Mouse (Mus musculus): Measurements from ENCODE around the gene Fhod1. TPM values are rescaled to one million over a fixed set of nuclear protein-coding genes. Genes with fewer than 3 reads are reported as not detected.
"Not testable (repeated sequence)": the region's sequence is repeated elsewhere in the genome, so short reads cannot be mapped to it uniquely, and the experiment has no call there.

Gene Fhod1
- polyA plus RNA-seq, 1 experiment: 78.6 TPM

DNA sequence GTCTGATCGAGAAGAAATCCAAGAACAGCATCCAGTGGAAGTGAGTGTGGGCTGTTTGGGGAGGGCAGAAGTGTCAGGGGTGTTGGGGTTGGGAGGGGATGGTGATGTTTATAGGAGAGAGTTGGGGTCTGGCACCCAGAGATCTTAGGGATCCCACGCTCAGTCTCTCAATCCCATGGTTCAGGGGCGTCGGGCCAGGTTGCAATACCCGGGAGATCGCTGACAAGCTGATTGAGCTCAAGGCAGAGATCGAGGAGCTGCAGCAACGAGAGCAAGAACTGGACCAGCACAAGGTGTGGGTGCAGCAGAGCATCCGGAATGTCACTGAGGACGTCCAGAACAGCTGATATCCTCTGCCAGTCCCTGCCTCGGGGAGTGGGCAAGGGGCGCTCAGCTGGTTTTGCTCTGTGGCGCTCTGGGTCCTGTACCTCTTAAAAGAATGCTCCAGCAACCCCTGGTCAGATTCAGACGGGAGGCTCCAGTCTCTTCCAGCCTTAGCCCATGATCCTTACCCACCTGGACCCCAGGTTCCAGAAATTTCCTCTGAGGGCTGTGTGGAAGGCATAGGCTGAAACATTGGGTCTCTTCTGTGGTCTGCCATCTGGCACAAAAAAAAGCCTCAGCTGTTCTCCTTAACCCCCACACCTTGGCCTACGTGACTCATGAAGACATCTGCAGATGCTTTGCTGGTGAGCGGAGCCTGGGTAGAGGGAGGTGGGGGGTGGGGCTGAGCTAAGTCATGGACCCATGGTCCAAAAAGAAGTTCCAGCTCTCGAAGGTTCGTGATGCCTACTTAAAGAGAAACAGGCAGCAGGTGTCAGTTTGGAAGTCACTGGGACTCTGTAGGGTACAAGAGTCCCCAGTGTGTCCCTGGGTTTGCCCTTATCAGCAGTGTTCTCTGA lies 49.2 kb downstream of the Fhod1 start:
- no peaks in the 10 kb centered on the region for H3K27me3 ChIP-seq (replicated peaks)
- peaks cover 93% of the 10 kb centered on the region for H3K4me1 ChIP-seq
- peaks cover 62% of the 10 kb centered on the region for H3K36me3 ChIP-seq (replicated peaks; ENCODE audit: low read length)
- no peaks in the 10 kb centered on the region for H3K9me3 ChIP-seq
- peak overlapping the region; percentile 97 for H3K4me3 ChIP-seq (replicated peaks)
- TF ChIP-seq FLI1 (IDR thresholded peaks at IDR 0.05; ENCODE audit: low read length): no peak
- no peak for TF ChIP-seq GATA1 (IDR thresholded peaks at IDR 0.05; ENCODE audit: borderline replicate concordance, low read length)

DNA sequence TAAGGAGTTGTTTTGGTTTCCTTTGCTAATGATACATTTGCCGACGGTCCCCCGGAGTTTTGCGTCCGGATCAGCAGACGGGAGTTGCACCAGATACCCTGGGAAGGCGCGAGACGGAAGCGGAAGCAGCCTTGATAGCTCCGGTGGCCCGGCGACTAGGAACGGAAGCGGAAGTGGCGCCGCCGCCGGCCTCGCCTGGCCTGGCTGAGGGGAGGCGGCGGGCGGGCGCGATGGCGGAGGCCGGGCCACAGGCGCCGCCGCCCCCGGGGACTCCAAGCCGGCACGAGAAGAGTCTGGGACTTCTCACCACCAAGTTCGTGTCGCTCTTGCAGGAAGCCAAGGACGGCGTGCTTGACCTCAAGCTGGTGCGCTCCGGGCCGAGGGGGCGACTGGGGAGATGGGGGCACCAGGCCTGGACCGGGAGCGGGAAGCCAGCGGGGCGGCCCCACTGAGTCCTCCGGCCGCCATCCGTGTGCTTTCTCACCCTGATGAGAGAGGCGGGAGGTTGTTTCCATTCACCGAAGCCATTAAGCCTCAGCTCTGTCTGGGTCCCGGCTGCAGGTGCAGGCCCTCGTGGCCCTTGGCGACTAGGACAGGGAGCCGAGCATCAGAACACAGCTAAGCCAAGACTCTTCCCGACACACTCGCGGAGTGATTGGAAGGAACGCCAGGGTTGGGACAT lies 50.1 kb downstream of the Fhod1 start, which contains the start of gene E2f4:
E2f4 (plus strand) TSS at position 153 of the 682 bp plus-strand sequence.
- H3K4me3 ChIP-seq (replicated peaks): peak within 1 kb of the TSS; percentile 97
- no peaks in the 10 kb centered on the region for H3K27me3 ChIP-seq (replicated peaks)
- peaks cover 63% of the 10 kb centered on the region for H3K36me3 ChIP-seq (replicated peaks; ENCODE audit: low read length)
- H3K9me3 ChIP-seq: no peaks in the 10 kb centered on the region
- H3K4me1 ChIP-seq: peaks cover 93% of the 10 kb centered on the region
- TF ChIP-seq FLI1 (IDR thresholded peaks at IDR 0.05; ENCODE audit: low read length) (peak; percentile 61; the same call in 1 of the 2 replicates), GATA1 (IDR thresholded peaks at IDR 0.05; ENCODE audit: borderline replicate concordance, low read length) (no peak)

DNA sequence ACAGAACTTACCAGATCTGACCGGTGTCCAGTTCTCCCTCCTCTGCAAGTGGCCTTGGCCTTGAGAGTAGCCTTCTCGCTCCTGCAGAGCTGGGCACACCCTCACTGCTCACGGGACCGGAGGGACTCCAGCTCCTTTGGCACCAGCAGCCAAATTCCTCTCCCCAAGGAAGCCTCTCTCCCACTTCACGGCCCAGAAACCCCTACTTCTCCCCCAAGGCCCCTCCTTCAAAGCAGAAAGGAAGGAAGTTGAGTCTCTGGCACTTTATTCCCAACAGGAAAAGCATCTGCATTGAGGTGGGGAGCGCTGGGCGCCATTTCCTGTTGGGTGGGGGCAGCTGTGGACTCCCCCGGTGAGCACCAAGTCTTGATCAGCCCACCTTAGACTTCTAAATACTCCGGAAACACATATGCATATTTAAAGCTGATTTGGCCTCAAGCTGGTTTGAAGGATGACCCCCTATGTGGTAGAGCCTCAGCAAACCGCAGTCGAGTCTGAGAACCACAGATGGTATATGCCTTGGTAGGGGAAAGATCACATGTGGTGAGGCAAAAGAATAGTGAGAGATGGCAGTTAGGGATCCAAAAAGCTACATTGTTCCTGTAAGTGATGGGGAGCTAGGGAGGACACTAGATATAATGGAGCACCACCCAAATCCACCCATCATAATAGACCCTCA lies 51.7 kb downstream of the Fhod1 start, which contains the start of gene Exoc3l:
Exoc3l (minus strand) TSS at position 207 of the 679 bp plus-strand sequence.
- Histone ChIP-seq H3K9me3 (no peaks in the 10 kb centered on the region), H3K4me1 (peaks cover 81% of the 10 kb centered on the region), H3K4me3 (replicated peaks) (peak within 1 kb of the TSS; percentile 97), H3K27me3 (replicated peaks) (no peaks in the 10 kb centered on the region), H3K36me3 (replicated peaks; ENCODE audit: low read length) (peaks cover 54% of the 10 kb centered on the region)
- TF ChIP-seq FLI1 (IDR thresholded peaks at IDR 0.05; ENCODE audit: low read length) (no peak), GATA1 (IDR thresholded peaks at IDR 0.05; ENCODE audit: borderline replicate concordance, low read length) (no peak)

DNA sequence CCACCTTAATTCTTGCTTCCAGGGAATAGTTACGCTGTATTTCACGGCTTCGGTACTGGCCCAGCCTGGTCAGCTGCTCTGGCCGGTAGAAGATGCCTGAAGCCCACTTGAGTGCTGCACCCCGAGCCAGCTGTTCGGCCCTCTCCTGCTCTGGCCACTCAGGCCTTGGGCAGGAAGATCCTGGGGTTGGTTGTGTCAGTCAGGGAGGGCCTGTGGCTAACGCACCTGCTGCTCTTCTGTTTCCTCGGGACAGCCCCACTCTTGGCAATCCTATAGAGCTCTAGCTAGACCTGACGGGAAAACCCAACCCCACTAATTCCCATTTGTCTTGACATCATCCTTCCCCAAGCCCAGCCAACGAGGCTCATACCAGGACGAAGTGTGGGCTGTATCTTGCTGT lies 52.5 kb downstream of the Fhod1 start:
- TF ChIP-seq GATA1 (IDR thresholded peaks at IDR 0.05; ENCODE audit: borderline replicate concordance, low read length) (no peak), FLI1 (IDR thresholded peaks at IDR 0.05; ENCODE audit: low read length) (no peak)
- H3K4me3 ChIP-seq (replicated peaks): peak overlapping the region; percentile 97

DNA sequence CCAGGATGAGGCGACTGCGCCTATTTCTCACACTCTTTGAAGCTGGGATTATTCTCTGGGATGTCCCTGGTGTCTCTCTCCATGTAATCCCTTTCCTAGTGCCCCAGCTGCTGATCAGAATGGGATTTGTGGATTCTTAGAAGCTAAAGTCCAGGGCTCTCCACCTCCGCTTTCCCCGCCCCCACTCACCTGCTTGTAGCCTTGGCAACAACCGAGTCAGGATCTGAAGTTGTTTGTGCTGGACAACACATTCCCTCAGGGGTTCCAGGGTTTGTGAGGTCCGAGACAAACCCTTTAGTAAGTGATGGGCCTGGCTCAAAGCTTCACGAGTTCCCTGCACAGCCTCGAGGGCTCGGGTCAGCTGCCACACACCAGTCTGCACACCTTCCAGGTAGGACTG lies 53.0 kb downstream of the Fhod1 start:
- H3K27me3 ChIP-seq (replicated peaks): no peaks in the 10 kb centered on the region
- H3K36me3 ChIP-seq (replicated peaks; ENCODE audit: low read length): peaks cover 42% of the 10 kb centered on the region
- H3K4me3 ChIP-seq (replicated peaks): peak overlapping the region; percentile 97
- peaks cover 81% of the 10 kb centered on the region for H3K4me1 ChIP-seq
- TF ChIP-seq FLI1 (IDR thresholded peaks at IDR 0.05; ENCODE audit: low read length) (no peak), GATA1 (IDR thresholded peaks at IDR 0.05; ENCODE audit: borderline replicate concordance, low read length) (no peak)
- H3K9me3 ChIP-seq: no peaks in the 10 kb centered on the region

More for the DNA sequence above, 52.5 kb downstream of the Fhod1 start:
- Histone ChIP-seq H3K4me1 (peaks cover 81% of the 10 kb centered on the region), H3K9me3 (no peaks in the 10 kb centered on the region), H3K27me3 (replicated peaks) (no peaks in the 10 kb centered on the region), H3K36me3 (replicated peaks; ENCODE audit: low read length) (peaks cover 47% of the 10 kb centered on the region)

DNA sequence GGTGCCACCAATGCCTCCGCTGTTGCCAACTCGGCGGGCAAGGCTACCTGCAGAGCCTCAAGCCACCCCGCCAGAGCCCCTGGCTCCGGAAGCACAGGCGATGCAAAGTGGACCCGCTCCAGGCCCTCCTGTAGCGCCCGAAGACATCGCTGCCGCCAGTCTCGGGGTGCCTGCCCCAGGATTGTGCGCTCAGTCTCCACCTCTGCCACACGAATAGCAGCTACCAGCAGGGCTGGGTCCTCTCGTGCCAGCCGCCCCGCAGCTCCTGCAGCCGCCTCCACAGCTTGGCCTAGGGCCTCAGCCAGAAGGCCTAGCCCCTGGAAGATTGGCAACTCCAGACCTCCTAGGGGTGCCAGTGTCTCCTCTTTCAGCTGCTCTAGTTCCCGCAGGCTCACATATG lies 54.3 kb downstream of the Fhod1 start:
- Histone ChIP-seq H3K4me3 (replicated peaks) (peak overlapping the region; percentile 14), H3K4me1 (peaks cover 82% of the 10 kb centered on the region), H3K9me3 (no peaks in the 10 kb centered on the region), H3K36me3 (replicated peaks; ENCODE audit: low read length) (peaks cover 30% of the 10 kb centered on the region), H3K27me3 (replicated peaks) (no peaks in the 10 kb centered on the region)
- TF ChIP-seq FLI1 (IDR thresholded peaks at IDR 0.05; ENCODE audit: low read length) (no peak), GATA1 (IDR thresholded peaks at IDR 0.05; ENCODE audit: borderline replicate concordance, low read length) (no peak)

DNA sequence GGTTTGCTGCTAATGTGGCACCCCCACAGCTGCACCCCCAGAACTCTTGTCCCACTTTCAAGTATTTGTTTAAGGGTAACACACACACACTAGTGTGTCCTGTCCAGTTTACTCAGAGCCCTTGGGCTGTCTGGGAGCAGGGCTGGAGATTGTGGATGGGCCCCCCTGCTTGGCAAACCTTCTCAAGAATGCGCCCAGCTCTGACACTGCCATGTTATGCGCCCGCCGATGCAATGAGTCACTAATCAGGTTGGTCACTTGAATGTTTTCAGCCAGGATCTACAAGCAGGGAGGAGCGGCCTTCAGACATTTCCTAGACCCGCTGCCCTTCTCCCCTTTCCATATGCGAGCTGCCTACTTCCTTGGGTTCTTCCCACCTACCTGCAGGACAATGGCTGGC lies 55.3 kb downstream of the Fhod1 start:
- no peak overlapping the region for H3K4me3 ChIP-seq (replicated peaks)
- H3K27me3 ChIP-seq (replicated peaks): no peaks in the 10 kb centered on the region
- peaks cover 29% of the 10 kb centered on the region for H3K36me3 ChIP-seq (replicated peaks; ENCODE audit: low read length)
- TF ChIP-seq GATA1 (IDR thresholded peaks at IDR 0.05; ENCODE audit: borderline replicate concordance, low read length): no peak
- no peak for TF ChIP-seq FLI1 (IDR thresholded peaks at IDR 0.05; ENCODE audit: low read length)
- H3K9me3 ChIP-seq: no peaks in the 10 kb centered on the region
- H3K4me1 ChIP-seq: peaks cover 78% of the 10 kb centered on the region

DNA sequence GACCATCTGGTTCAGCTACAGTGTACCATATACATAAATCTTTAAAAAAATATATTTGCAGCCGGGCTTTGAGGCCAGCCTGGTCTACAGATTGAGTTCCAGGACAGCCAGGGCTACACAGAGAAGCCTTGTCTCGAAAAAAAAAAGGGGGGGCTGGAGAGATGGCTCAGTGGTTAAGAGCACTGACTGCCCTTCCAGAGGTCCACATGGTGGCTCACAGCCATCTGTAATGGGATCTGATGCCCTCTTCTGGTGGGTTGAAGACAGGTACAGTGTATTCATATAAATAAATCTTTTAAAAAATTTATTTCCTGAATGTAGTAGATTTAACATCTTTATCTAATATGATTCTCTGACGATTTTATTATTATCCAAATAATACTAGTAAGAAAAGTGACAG lies 56.0 kb downstream of the Fhod1 start:
- Histone ChIP-seq H3K36me3 (replicated peaks; ENCODE audit: low read length) (peaks cover 29% of the 10 kb centered on the region), H3K4me1 (peaks cover 74% of the 10 kb centered on the region)
- H3K4me3 ChIP-seq (replicated peaks); H3K9me3 ChIP-seq; H3K27me3 ChIP-seq (replicated peaks): not testable (repeated sequence)

DNA sequence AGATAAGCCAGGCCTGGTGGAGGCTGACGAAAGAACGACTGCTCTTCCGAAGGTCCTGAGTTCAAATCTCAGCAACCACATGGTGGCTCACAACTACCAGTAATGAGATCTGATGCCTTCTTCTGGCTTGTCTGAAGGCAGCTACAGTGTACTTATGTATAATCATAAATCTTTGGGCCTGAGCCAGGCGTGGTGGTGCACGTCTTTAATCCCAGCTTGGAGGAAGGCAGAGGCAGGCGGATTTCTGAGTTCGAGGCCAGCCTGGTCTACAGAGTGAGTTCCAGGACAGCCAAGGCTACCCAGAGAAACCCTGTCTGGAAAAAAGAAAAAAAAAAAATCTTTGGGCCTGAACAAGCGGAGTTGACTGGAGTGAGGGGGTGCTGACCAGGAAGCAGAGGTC lies 56.4 kb downstream of the Fhod1 start:
- H3K4me1 ChIP-seq: peaks cover 72% of the 10 kb centered on the region
- H3K27me3 ChIP-seq (replicated peaks); H3K4me3 ChIP-seq (replicated peaks); H3K9me3 ChIP-seq: not testable (repeated sequence)
- peaks cover 29% of the 10 kb centered on the region for H3K36me3 ChIP-seq (replicated peaks; ENCODE audit: low read length)
